Mouse (Mus musculus): ENCODE measurements at regions not wholly inside any gene's neighbourhood (a gene's known extent, or its start where the extent isn't known, plus 50 kb on each side); places are given as distances from the start of the nearest gene placed in this dataset.

DNA sequence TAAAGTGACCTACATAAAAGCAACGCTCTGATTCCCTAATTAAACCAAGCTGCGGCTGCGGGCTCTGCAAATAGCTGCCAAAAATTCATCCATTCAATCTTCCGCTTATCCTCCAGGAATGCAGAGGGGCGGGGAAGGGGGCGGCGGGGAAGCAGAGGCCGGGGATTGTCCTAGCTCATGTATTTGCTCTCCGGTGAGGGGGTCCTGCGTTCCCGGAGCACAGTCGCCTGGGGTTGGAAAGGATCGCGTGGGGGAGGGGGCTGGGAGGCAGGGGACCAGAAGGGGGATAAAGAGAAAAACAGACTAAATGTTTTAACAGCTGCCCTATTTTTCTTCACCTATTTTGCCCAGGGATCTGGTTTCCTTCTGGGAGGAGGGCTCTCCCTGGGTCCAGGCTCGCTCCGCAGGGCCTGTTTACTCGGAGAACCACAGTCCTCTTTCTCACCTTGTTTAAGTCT, 179.1 kb upstream of the Lrig3 start:
- TF ChIP-seq EP300 (optimal IDR thresholded peaks at IDR 0.05) = no peak
- no peak for TF ChIP-seq CTCF (IDR thresholded peaks at IDR 0.05; ENCODE audit: low read depth)
